Mouse (Mus musculus): ENCODE measurements at regions not wholly inside any gene's neighbourhood (a gene's known extent, or its start where the extent isn't known, plus 50 kb on each side); places are given as distances from the start of the nearest gene placed in this dataset.

- DNase-seq (ENCODE audit: low spot score) = no peak
Measured at GRCm38 (mm10) chr2:169450801-169451200, 136.7 kb downstream of the Gm11011 start.

DNA sequence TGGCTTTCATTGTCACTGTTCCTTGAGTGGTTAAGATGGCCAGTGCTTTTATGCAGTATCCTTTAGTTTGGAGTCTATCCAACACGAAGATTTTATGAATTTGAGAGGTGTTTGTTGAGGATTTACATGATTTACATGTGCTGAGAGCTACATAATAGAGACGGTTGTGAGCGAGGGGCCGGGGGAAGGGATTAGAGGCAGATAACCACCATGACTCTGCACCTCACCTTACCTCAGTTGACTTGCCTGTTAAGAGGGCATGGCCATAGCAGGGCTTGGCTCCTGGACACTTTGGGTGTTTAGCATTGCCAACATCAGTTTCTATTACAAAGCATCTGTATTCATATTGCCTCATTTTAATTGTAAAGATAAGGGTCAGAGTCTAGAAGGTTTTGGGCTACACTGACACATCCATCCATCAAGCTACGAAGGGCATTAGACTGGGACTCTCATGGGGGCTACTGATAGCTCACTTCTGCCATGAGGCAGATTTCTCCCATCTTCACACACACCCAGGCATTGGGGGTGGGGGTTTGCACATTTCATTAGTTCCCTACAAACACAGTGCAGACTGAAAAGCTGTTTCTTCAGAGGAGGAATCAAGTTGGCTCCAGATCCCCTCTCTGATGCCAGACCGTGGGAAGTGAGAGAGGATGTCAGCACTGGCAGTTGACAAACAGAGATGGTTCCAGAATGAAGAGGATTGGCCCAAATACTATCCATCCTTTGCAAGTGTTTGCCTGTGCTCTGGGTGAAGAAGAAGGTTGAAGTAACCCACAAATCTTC is 139.9 kb downstream of the Gm11011 start:
- DNase-seq (ENCODE audit: low spot score) = peak; percentile 21

DNA sequence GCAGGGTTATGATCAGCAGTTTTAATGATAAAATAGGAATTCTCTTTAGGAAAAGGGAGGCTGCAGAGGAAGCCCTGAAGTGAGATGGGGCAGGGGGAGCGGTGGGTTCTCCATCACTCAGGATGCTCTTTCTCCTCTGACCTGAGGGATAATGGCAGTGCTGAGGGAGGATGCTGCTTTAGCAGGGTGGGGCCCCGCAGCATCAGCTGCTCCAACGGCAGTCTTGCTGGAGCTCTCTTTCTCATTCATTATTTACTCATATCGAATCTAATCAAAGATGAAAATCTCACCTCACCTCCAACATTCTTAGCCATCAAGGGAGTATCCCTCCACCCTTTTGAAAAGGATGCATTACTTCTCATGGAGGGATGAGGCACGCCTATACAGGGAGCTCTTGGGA is 141.7 kb downstream of the Gm11011 start:
- no peak for DNase-seq (ENCODE audit: low spot score)

DNA sequence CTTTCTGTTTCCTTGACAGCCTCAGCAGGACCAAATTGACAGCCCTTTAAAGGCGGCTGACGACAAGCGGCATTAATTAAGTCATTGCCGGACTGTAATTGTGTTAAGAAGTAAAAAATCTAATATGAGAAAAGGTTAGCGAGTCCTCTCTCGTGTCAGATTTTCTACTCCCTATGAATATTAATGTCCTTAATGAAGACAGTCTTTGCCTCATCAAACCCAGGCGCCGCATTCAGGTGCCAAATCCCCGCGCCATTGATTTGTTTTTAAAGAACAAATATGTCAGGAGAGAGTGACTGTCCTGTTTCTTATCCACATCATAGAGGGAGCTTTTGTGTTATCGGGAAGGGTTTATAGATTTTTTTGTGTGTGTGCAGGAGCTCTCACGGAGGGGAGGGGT is 142.2 kb downstream of the Gm11011 start:
- DNase-seq (ENCODE audit: low spot score) = no peak

DNA sequence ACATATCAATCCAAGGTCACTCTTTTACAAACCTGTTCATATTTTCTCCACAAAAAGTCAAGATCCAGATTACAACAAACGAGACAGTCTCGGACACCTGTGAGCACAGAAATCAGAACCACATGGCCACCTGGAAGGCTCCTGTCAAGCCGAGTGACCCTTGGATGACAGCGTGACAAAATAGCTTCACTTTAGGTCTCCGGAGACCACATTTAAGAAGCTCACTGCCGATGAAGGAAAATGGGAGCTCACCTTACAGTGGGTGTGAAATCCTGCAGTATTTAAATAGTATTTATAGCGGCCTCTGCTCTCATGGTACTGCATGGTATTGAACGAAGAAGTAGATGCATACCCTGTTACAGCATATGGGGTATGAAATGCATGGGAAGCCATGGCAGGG is 144.3 kb downstream of the Gm11011 start:
- no peak for DNase-seq (ENCODE audit: low spot score)

DNA sequence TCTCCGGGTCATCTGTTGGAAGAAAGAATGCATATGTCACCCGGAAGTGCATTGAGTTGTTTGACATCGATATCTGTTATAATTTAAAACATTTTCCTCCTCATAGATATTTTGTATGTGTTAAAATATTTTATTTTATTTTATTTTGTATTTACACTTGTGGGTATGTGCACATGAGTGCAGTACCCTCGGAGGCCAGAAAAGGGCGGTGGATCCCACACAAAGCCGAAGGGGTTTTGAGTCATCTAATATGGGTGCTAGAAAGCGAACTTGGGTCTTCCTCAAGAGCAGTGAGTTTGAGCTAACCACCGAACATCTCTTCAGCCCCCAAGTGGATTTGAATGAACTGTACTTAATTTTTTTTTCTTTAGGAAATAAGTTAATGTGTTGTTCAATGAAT is 156.0 kb downstream of the Gm11011 start:
- DNase-seq (ENCODE audit: low spot score) = no peak

DNA sequence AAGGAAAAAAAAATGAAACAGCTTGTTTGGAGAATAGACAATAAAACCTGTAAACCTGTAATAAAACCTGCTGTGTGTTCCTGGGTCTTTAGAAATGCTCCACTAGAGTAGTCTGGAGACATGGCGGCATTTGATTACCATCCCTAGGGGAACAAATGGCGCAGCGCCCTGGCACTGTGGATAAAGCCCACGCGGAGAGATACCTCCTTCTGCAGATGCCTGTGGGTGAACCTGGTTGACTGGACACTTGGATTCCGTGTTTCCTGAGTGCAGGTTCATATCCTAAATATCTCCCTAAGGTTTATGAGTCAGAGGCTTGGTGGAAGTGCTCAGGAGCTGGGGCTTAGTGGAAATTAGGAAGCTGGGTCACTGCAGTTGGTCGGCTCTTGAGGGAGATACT is 158.1 kb downstream of the Gm11011 start:
- no peak for DNase-seq (ENCODE audit: low spot score)

- DNase-seq (ENCODE audit: low spot score) = peak; percentile 5
Measured at GRCm38 (mm10) chr2:169424166-169424920, 163.2 kb downstream of the Gm11011 start.

DNA sequence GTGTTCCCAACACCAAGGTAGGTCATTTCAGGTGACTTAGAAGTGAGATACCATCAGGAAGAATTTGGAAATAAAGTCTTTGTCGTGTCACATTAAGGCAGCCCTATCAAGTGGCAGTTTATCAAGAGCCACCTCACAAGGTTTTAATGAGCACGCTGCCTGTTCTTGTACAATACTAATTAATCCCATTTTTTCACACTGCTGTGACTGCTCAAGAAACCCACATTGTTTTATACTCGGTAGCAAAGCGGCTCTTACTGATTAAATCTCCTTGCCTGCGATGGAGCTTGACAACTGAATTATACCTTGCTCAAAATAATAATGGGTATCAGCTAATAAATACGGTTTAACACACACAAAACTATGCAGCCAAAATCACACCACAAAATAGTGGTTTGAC is 175.2 kb downstream of the Gm11011 start:
- no peak for DNase-seq (ENCODE audit: low spot score)

DNA sequence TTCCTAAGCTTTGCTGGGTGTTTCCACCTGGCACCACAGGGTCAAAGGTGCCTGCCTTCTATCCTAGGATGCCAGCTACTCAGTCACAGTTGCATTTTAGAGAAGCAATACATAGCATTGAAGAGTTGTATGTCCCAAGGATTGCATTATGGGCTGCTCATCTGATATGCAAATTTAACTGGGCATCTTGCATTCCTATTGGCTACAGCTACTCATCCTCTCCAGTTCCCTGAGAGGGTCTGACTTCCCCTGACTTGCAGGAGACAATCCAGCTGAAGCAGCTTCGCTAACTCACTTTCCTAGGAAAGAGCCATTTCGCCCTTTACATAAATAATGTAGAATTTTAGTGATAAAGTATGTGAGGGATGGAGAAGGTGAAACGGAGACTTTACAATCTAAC is 177.5 kb downstream of the Gm11011 start:
- DNase-seq (ENCODE audit: low spot score) = no peak

DNA sequence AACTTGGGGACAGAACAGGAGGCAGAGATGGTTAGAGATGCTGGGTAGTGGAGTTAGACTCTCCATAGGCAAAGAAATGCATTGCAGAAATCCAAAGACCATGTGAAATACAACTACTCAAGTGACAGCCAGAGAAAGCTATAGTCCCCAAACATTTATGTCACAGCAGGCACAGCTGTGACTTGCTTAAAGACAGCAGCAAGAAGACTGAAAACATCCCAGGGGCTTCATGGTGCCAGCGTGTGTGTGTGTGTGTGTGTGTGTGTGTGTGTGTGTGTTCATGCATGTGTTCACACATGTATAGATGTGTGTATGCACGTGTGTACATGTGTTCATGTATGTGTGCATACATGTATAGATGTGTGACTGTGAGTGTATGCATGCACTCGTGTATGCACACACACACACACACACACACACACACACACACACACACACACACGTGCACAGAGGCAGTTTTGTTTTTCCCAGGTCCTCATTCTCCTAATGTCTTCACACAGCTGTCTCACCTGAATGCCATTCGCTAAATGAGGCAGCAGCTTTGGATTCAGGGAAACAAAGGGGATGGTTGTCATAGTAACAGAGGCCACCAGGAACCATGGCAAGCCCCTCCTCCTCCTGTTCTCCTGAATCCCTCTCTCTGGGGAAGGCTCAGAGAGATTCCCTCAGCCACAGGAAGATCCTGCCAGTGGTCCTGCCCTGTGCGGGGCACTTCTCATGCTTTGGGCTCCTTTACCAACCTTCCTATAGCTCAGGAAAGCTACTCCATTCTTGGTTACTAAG is 182.4 kb downstream of the Gm11011 start:
- DNase-seq (ENCODE audit: low spot score) = no peak

DNA sequence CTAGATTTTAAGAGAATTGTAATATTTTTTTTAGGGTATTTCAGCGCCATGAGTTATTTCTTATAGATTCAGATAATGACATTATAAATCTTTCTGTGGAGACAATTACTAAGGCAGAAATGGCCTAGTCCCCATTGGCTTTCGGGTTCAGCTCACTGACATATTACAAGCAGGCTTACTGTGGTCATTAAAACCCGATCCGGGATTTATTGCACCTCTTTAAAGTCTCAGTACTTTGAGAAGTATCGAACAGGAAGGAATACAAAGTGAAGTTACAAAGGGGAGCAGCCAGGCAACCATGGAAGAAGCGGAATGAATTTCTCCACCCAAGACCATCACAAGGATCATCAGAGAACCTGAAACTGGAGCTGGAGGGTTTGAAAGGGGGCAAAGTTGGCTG is 189.8 kb downstream of the Gm11011 start:
- DNase-seq (ENCODE audit: low spot score) = no peak

- peak; percentile 19 for DNase-seq (ENCODE audit: low spot score)
Measured at GRCm38 (mm10) chr2:169397013-169397412, 190.5 kb downstream of the Gm11011 start.

GRCm38 (mm10) chr2:169396294-169396693 is 191.3 kb downstream of the Gm11011 start:
- DNase-seq (ENCODE audit: low spot score) = no peak

- DNase-seq (ENCODE audit: low spot score) = no peak
Measured at GRCm38 (mm10) chr2:169389611-169390010, 197.9 kb downstream of the Gm11011 start.

DNA sequence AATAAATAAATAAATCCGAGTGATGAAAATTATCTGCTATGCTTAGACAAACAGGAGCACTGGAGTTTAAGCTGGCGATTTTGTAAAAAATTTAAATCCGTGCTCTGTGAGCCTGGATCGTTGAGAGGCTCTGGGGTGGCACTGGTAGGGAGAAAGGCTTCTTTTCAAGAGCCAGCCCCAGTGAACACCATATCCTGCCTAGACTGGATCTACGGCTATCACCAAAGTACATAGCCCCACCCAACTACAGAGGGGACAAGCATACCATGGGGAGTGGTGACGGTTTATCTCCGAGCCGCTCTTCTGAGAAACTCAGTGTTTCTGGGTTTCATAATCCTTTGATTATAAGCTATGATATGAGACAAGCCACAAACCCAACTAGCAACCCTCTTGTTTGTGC is 199.0 kb downstream of the Gm11011 start:
- DNase-seq (ENCODE audit: low spot score) = no peak

GRCm38 (mm10) chr2:169387765-169388518 is 199.6 kb downstream of the Gm11011 start:
- no peak for DNase-seq (ENCODE audit: low spot score)

GRCm38 (mm10) chr2:169383701-169384100 is 203.8 kb downstream of the Gm11011 start:
- DNase-seq (ENCODE audit: low spot score) = no peak

DNA sequence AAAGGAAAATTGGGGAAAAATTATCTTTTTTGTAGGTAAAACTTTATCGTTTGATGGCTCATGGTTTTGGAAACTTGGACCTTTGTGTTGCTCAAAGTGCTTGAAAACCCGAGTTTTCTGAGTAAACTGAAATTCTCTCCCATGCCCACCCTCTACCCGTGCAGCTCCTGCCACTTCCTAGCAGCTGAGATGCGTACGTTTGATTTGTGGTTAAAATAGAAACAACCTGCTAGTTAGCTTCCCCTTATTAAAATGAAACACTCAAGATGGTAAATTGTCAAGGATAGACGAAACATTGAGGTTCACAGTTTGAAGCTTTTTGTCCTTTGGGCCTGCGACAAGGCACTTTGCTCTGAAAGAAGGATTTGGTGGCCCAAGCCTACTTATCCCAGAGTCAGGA is 214.5 kb downstream of the Gm11011 start:
- no peak for DNase-seq (ENCODE audit: low spot score)

DNA sequence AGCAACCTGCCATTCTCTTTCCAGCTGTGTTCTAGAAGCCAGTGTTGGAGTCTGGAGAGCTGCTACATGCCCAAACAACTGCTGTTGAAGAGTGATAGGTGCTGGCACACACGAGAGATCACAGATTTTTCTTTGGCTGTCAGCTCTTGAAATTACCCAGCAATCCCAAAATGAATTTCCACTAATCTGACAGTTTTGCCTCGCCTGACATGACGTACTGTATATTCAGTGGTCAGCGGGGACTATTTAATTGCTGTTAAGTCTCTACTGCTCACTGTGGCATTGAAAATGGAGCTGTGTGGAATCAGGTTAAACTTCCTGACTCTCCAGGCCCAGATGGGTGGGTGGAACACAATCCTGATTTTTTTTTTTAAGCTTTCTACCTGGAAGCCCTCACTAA is 222.5 kb downstream of the Gm11011 start:
- DNase-seq (ENCODE audit: low spot score) = no peak

DNA sequence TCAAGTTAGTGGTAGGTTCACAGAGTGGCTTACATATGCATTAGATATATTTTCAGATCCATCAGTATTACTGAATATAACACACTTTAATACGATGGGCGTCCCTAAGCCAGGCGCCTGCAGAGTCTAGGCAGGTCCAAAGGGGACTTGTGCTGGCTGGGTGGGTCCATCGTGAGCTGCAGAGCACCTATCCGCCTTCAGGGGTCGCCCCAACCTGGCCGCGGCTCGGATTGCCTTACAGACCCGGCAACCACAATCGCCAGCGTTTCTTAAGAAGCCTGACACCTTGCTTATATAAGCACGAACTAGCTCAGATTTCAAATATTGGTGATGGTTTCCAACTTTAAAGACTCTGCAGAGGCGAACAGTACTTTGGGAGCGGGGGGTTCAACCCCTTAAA is 227.3 kb downstream of the Gm11011 start:
- DNase-seq (ENCODE audit: low spot score) = peak; percentile 2

GRCm38 (mm10) chr2:169357400-169357799 is 230.1 kb downstream of the Gm11011 start:
- DNase-seq (ENCODE audit: low spot score) = no peak
